Mouse (Mus musculus) frontal cortex, adult 2 months (tissue): ENCODE results near the gene AI182371. TPM values are rescaled to one million over a fixed set of nuclear protein-coding genes. Genes with fewer than 3 reads are reported as not detected.

Experiments
- DNase-seq, 2 experiments: peaks; one replicate each; pipeline ENCODE4 v3.0.0; 2022; ENCODE audit warnings: low spot score in 1 of 2; ENCODE audit errors: extremely low spot score in 1 of 2
- polyA plus RNA-seq: library from polyadenylated mRNA; depleted of rRNA; stranded (reverse); fragments of >200 nt; gene quantifications from 2 replicates; pipeline ENCODE4 v1.2.3, GENCODE M21; 2012; rRNA removed

The AI182371 gene
- 0.69 and 0.74 TPM in 2 replicates for polyA plus RNA-seq

GRCm38 (mm10) chr2:35101443-35101842 lies at the start of gene AI182371:
Gene AI182371 (minus strand): TSS chr2:35101543.
- DNase-seq = no peak

- DNase-seq = no peak
Observed at GRCm38 (mm10) chr2:35148806-35149205, 47.5 kb upstream of the AI182371 start.

- no peak for DNase-seq
Observed at GRCm38 (mm10) chr2:35141673-35142072, 40.3 kb upstream of the AI182371 start.

- DNase-seq = no peak
Observed at GRCm38 (mm10) chr2:35138576-35138975, 37.2 kb upstream of the AI182371 start.

- no peak for DNase-seq
Observed at GRCm38 (mm10) chr2:35133891-35134290, 32.5 kb upstream of the AI182371 start.

GRCm38 (mm10) chr2:35132662-35133055 lies 31.3 kb upstream of the AI182371 start:
- no peak for DNase-seq

GRCm38 (mm10) chr2:35131991-35132661 lies 30.8 kb upstream of the AI182371 start:
- DNase-seq = peak; percentile 95 to 98

- DNase-seq = no peak
Observed at GRCm38 (mm10) chr2:35131491-35131890, 30.1 kb upstream of the AI182371 start.

GRCm38 (mm10) chr2:35124716-35125115 lies 23.4 kb upstream of the AI182371 start:
- peak in 1 of 2 experiments; percentile 15 for DNase-seq

GRCm38 (mm10) chr2:35110521-35110920 lies 9.2 kb upstream of the AI182371 start:
- DNase-seq = no peak

- no peak for DNase-seq
Observed at GRCm38 (mm10) chr2:35109924-35110304, 8.6 kb upstream of the AI182371 start.

GRCm38 (mm10) chr2:35109141-35109923 lies 8.0 kb upstream of the AI182371 start, which contains the start of gene Cntrl:
Gene Cntrl (plus strand): TSS chr2:35109492.
- DNase-seq = peak; percentile 79 to 91

GRCm38 (mm10) chr2:35108712-35109111 lies 7.4 kb upstream of the AI182371 start:
- DNase-seq = peak; percentile 14 to 65

GRCm38 (mm10) chr2:35107984-35108635 lies 6.8 kb upstream of the AI182371 start:
- peak in 1 of 2 experiments; percentile 43 for DNase-seq

- DNase-seq = no peak
Observed at GRCm38 (mm10) chr2:35104843-35105242, 3.5 kb upstream of the AI182371 start.

- no peak for DNase-seq
Observed at GRCm38 (mm10) chr2:35103558-35103957, 2.2 kb upstream of the AI182371 start.

- no peak for DNase-seq
Observed at GRCm38 (mm10) chr2:35102777-35103176, 1.4 kb upstream of the AI182371 start.

GRCm38 (mm10) chr2:35100529-35100928 lies 814 bp downstream of the AI182371 start:
- no peak for DNase-seq

- DNase-seq = peak; percentile 3 to 30
Observed at GRCm38 (mm10) chr2:35087418-35087817, 13.9 kb downstream of the AI182371 start.

- DNase-seq = no peak
Observed at GRCm38 (mm10) chr2:35079166-35079565, 22.2 kb downstream of the AI182371 start.

- DNase-seq = no peak
Observed at GRCm38 (mm10) chr2:35074328-35074727, 27.0 kb downstream of the AI182371 start.
